Mouse (Mus musculus): ENCODE measurements at regions not wholly inside any gene's neighbourhood (a gene's known extent, or its start where the extent isn't known, plus 50 kb on each side); places are given as distances from the start of the nearest gene placed in this dataset.

DNA sequence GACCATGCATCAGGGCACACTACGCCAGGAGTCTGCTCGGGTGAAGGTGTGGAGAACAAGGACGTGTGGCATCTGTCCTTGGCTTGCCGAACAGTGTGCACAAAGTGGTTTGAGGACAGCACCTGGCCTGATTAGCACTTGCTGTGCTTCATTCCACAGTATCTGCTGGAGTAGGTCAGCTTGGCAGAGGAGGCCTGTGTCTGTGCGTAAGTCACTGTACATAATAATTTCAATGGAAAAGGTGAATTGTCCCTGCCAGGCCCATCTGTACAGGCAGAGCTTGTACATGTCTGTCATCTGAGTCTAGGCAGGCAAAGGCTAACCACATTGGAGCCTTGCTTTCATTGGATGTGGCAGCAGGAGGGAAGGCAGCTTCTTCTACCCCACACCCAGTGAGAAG, 979.5 kb upstream of the Car8 start:
- TF ChIP-seq CTCF (IDR thresholded peaks at IDR 0.05; ENCODE audit: low read depth, low read length) = no peak
- no peak for TF ChIP-seq POLR2AphosphoS5 (IDR thresholded peaks at IDR 0.05; ENCODE audit: insufficient replicate concordance, low read depth, low read length)
- no peak for TF ChIP-seq TAL1 (conservative IDR thresholded peaks at IDR 0.05; ENCODE audit: low read depth, low read length)
- TF ChIP-seq GATA1 (IDR thresholded peaks at IDR 0.05; ENCODE audit: borderline replicate concordance, low read length) = no peak
- no peak for TF ChIP-seq GATA2 (IDR thresholded peaks at IDR 0.05; ENCODE audit: borderline replicate concordance, low read depth, low read length)
- DNase-seq (ENCODE audit: low spot score) (no peak), ATAC-seq (ENCODE audit: extremely low read depth, insufficient number of reproducible peaks, low FRiP score, poor library complexity, severe bottlenecking) (no peak)
- no peak overlapping the region for H3K4me3 ChIP-seq (ENCODE audit: low read depth, low read length)
- H3K9me3 ChIP-seq (replicated peaks) = no peaks in the 10 kb centered on the region
- H3K36me3 ChIP-seq (replicated peaks) = no peaks in the 10 kb centered on the region
- no peaks in the 10 kb centered on the region for H3K27me3 ChIP-seq (ENCODE audit: insufficient read depth, low read length)
- no peaks in the 10 kb centered on the region for H3K4me1 ChIP-seq (ENCODE audit: insufficient read depth, low read depth, low read length)

DNA sequence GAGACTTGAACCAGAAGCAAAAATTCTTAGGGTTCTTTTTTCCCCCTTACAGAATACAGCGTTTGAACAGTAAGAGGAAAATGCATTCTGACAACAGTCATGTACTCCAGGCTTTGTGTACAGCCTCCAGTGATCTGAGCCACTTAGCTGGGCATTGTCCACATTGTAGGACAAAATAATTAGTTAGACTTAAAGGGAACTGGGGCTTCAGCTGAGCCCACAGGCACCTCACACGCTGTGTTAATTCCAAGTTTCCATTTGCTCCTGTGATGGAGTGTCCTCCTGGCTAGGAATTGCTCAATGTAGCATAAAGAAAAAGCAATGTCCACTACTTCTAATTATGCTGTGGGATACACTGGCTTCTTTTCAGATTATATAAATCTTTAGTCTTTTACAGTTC, 969.8 kb upstream of the Car8 start:
- no peak for TF ChIP-seq POLR2AphosphoS5 (IDR thresholded peaks at IDR 0.05; ENCODE audit: insufficient replicate concordance, low read depth, low read length)
- TF ChIP-seq CTCF (IDR thresholded peaks at IDR 0.05; ENCODE audit: low read depth, low read length) = no peak
- no peak overlapping the region for H3K4me3 ChIP-seq (ENCODE audit: low read depth, low read length)
- ATAC-seq (ENCODE audit: extremely low read depth, insufficient number of reproducible peaks, low FRiP score, poor library complexity, severe bottlenecking) = no peak
- no peaks in the 10 kb centered on the region; the same call in 1 of the 2 replicates for H3K27me3 ChIP-seq (ENCODE audit: insufficient read depth, low read length)
- H3K9me3 ChIP-seq (replicated peaks) = no peaks in the 10 kb centered on the region
- no peak for DNase-seq (ENCODE audit: low spot score)
- H3K4me1 ChIP-seq (ENCODE audit: insufficient read depth, low read depth, low read length) = no peaks in the 10 kb centered on the region
- no peaks in the 10 kb centered on the region for H3K36me3 ChIP-seq (replicated peaks)

DNA sequence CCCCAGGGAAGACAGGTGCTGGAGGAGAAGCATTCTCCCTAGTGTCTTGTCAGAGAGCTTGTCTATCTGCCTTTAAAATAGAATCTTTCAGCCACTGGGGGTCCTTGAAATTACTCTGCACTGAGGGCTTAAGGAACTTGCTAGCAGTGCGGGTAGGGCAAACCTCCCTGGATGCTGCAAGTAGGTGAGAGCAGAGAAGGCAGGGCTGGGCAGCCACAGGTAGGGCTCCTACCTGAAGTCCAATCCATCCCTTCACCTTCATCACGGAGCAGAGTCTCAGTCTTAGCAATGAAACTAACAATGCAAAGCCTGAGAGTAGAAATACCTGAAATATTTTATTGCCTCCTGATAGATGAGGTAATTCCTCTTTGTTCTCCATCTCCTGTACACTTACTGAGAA, 961.2 kb upstream of the Car8 start:
- DNase-seq (ENCODE audit: low spot score) (no peak), ATAC-seq (ENCODE audit: extremely low read depth, insufficient number of reproducible peaks, low FRiP score, poor library complexity, severe bottlenecking) (no peak)
- Histone ChIP-seq H3K9me3 (replicated peaks) (no peaks in the 10 kb centered on the region), H3K36me3 (replicated peaks) (no peaks in the 10 kb centered on the region), H3K4me1 (ENCODE audit: insufficient read depth, low read depth, low read length) (no peaks in the 10 kb centered on the region), H3K27me3 (ENCODE audit: insufficient read depth, low read length) (peaks cover 2% of the 10 kb centered on the region; the same call in 1 of the 2 replicates), H3K4me3 (ENCODE audit: low read depth, low read length) (no peak overlapping the region)
- TF ChIP-seq GATA2 (IDR thresholded peaks at IDR 0.05; ENCODE audit: borderline replicate concordance, low read depth, low read length) (no peak), TAL1 (conservative IDR thresholded peaks at IDR 0.05; ENCODE audit: low read depth, low read length) (no peak), CTCF (IDR thresholded peaks at IDR 0.05; ENCODE audit: low read depth, low read length) (no peak), POLR2AphosphoS5 (IDR thresholded peaks at IDR 0.05; ENCODE audit: insufficient replicate concordance, low read depth, low read length) (no peak), GATA1 (IDR thresholded peaks at IDR 0.05; ENCODE audit: borderline replicate concordance, low read length) (no peak)

DNA sequence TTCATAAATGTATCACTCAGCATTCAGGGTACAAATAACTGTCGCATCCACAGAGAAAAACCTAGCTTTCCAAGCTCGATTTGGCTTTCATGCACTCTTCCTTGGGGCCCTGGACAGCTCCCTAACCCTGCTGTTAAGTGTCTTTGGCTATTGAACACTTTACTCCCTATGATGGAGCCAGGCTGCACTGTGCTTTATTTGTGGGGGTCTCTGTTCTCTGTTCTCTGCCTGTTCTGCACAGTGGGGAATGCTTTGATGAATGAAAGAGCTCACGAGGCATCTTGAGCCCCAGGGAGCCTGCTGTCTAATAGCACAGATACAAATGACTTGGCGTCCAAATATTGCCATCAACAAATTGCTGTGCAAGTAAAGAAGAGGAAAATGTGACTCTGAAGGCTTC, 957.6 kb upstream of the Car8 start:
- Histone ChIP-seq H3K9me3 (replicated peaks) (no peaks in the 10 kb centered on the region), H3K36me3 (replicated peaks) (no peaks in the 10 kb centered on the region), H3K27me3 (ENCODE audit: insufficient read depth, low read length) (0 out of 2 replicates have a peak, but pooled peaks cover 2% of the 10 kb centered on the region), H3K4me3 (ENCODE audit: low read depth, low read length) (no peak overlapping the region), H3K4me1 (ENCODE audit: insufficient read depth, low read depth, low read length) (no peaks in the 10 kb centered on the region)
- ATAC-seq (ENCODE audit: extremely low read depth, insufficient number of reproducible peaks, low FRiP score, poor library complexity, severe bottlenecking) (no peak), DNase-seq (ENCODE audit: low spot score) (no peak)
- TF ChIP-seq GATA1 (IDR thresholded peaks at IDR 0.05; ENCODE audit: borderline replicate concordance, low read length) (no peak), POLR2AphosphoS5 (IDR thresholded peaks at IDR 0.05; ENCODE audit: insufficient replicate concordance, low read depth, low read length) (no peak), CTCF (IDR thresholded peaks at IDR 0.05; ENCODE audit: low read depth, low read length) (no peak), TAL1 (conservative IDR thresholded peaks at IDR 0.05; ENCODE audit: low read depth, low read length) (no peak), GATA2 (IDR thresholded peaks at IDR 0.05; ENCODE audit: borderline replicate concordance, low read depth, low read length) (no peak)

DNA sequence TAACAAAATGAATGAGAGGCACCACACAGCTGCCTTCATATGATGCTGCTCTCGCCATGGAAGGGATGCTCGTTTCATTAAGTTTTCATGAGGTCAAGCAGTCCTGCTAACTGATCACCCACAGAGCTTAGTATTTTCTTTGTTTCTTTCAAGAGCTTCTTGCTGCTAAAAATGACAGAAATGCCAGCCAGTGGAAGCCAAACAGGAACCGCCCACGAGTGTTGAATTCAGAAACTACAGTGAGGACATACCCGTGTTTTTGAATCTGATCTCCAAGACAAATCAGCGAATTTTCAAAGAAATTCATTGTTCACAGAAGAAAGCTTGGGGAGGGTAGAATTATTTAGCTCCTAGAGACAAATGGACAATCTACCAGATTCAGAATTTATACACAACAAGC, 954.3 kb upstream of the Car8 start:
- no peak for DNase-seq (ENCODE audit: low spot score)
- no peak for ATAC-seq (ENCODE audit: extremely low read depth, insufficient number of reproducible peaks, low FRiP score, poor library complexity, severe bottlenecking)

DNA sequence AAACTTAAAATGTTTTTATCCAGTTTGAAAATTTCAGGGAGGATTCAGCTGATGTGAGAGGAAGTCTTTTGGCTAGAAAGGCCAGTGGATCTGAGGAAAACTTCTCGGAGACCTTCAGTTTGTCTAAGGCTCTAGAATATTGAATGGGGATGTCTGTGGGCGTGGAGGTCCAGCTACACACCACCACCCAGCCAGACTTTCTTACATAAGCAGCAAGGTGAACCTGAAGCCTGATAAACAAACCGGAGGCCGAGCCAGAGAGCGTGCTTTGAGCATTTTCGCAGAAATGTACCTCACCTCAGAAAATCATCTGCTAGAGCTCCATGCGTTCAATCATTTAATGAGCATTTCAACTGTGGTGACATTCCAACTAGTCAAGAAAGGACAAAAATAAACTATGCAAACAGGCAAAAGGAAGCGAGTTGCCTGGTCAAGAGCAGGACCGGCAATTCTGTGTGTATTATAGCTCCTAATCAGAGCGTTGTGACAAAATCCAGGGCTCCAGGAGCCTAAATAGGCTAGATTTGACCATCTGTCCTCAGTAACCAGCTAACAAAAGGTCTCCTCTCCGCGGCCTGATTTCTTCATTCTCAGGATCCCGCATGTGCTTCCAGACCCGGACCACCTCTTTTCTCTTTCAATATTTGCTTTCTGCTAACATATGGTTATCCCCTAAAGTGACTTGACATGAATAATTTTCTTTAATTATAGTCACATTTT, 946.5 kb upstream of the Car8 start:
- ATAC-seq (ENCODE audit: extremely low read depth, insufficient number of reproducible peaks, low FRiP score, poor library complexity, severe bottlenecking) (no peak), DNase-seq (ENCODE audit: low spot score) (no peak)
- Histone ChIP-seq H3K4me3 (ENCODE audit: low read depth, low read length) (no peak overlapping the region), H3K27me3 (ENCODE audit: insufficient read depth, low read length) (0 out of 2 replicates have a peak, but pooled peaks cover 8% of the 10 kb centered on the region), H3K36me3 (replicated peaks) (no peaks in the 10 kb centered on the region), H3K4me1 (ENCODE audit: insufficient read depth, low read depth, low read length) (no peaks in the 10 kb centered on the region), H3K9me3 (replicated peaks) (no peaks in the 10 kb centered on the region)
- TF ChIP-seq TAL1 (conservative IDR thresholded peaks at IDR 0.05; ENCODE audit: low read depth, low read length) (no peak), POLR2AphosphoS5 (IDR thresholded peaks at IDR 0.05; ENCODE audit: insufficient replicate concordance, low read depth, low read length) (no peak), GATA1 (IDR thresholded peaks at IDR 0.05; ENCODE audit: borderline replicate concordance, low read length) (no peak), GATA2 (IDR thresholded peaks at IDR 0.05; ENCODE audit: borderline replicate concordance, low read depth, low read length) (no peak), CTCF (IDR thresholded peaks at IDR 0.05; ENCODE audit: low read depth, low read length) (no peak)

More for the DNA sequence above, 954.3 kb upstream of the Car8 start:
- TF ChIP-seq GATA1 (IDR thresholded peaks at IDR 0.05; ENCODE audit: borderline replicate concordance, low read length) (no peak), POLR2AphosphoS5 (IDR thresholded peaks at IDR 0.05; ENCODE audit: insufficient replicate concordance, low read depth, low read length) (no peak), GATA2 (IDR thresholded peaks at IDR 0.05; ENCODE audit: borderline replicate concordance, low read depth, low read length) (no peak), CTCF (IDR thresholded peaks at IDR 0.05; ENCODE audit: low read depth, low read length) (no peak), TAL1 (conservative IDR thresholded peaks at IDR 0.05; ENCODE audit: low read depth, low read length) (no peak)
- Histone ChIP-seq H3K9me3 (replicated peaks) (no peaks in the 10 kb centered on the region), H3K4me1 (ENCODE audit: insufficient read depth, low read depth, low read length) (no peaks in the 10 kb centered on the region), H3K36me3 (replicated peaks) (no peaks in the 10 kb centered on the region), H3K4me3 (ENCODE audit: low read depth, low read length) (no peak overlapping the region), H3K27me3 (ENCODE audit: insufficient read depth, low read length) (no peaks in the 10 kb centered on the region)
